Mouse (Mus musculus) monocyte, adult 2 months (primary cell): Measurements from ENCODE around the gene Nxnl2.
A peak's percentile ranks its signal among the peaks of the same experiment; 100 is the strongest.
"Not testable (repeated sequence)": the region's sequence is repeated elsewhere in the genome, so short reads cannot be mapped to it uniquely, and the experiment has no call there.

Experiments used
- DNase-seq, 2 experiments: peaks; one replicate each; pipeline ENCODE4 v3.0.0; 2022; ENCODE audit warnings: low spot score in 2 of 2, low read depth in 1 of 2

Nxnl2 gene

GRCm38 (mm10) chr13:51178932-51179331 is 8.1 kb downstream of the Nxnl2 start:
- no peak for DNase-seq

- DNase-seq: no peak
These were observed 8.5 kb downstream of the Nxnl2 start for GRCm38 (mm10) chr13:51179362-51179761.

DNA sequence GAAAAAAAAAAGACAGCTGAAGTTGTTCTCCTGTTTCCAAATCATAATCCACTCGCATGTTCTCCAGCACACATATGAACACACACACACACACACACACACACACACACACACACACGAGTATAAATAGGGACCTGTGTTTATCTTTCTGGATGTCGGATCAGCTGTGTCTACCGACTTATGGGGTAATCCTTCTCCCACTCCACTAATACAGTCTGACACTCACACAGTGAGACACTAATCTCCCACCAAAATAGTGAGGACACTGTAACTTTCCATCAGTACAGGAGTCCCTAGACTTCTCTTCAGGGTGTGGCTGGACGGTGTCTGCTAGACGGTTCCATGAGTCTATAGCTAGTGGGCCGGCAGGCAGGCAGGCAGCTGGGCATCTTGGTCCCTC is 11.4 kb downstream of the Nxnl2 start:
- DNase-seq: no peak

DNA sequence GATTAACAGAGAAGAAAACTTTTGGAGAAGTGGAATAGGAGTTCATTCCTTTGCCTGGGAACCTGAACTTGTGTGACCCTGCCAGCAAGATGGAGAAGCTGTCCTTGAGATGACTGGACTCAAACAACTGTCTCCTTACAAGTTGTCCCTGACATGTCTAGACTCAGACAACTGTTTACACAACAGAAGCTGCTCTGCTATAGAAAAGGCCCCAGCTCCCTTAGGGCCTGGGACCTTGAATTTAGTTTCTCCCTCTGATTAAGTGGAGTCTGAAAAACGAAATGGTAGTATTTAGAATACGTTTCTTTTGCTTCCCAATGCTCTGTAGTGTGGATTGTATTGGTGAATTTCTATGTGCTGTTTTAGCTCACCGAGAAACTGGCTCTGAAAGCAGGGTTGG is 14.1 kb downstream of the Nxnl2 start:
- DNase-seq: no peak

DNA sequence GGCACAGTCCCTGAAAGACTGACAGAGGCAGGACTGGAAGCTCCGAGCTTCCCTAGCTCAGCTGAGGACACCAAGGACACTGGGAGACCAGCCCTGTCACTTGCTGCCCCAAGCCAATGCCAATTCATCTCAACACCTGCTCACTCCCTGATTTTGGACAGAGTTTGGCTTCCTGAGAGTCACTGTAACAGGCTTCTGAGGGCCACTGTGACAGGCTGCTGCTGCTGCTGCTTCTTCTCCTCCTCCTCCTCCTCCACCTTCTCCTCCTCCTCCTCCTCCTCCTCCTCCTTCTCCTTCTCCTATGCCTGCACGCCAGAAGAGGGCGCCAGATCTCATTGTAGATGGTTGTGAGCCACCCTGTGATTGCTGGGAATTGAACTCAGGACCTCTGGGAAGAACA is 19.5 kb downstream of the Nxnl2 start:
- no peak for DNase-seq

GRCm38 (mm10) chr13:51191416-51192140 is 20.8 kb downstream of the Nxnl2 start:
- DNase-seq: no peak

DNA sequence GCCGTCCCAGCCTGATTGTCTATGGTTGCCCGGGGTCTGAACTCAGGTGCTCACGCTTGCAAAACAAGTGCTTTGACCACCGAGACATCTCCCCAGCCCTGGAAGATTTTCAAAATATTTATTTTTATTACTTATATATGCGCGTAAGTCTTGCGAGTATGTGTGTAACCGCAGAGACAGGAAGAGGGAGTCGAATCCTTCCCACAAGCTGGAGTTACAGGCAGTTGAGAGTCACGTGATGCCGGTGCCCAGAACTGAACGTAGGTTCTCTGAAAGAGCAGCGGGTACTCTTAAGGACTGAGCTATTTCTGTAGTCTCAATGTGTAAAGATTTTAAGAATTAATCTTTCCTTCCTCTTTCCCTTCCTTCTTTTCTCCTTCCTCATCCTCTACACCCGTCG is 23.1 kb downstream of the Nxnl2 start:
- no peak for DNase-seq

GRCm38 (mm10) chr13:51197699-51198098 is 26.9 kb downstream of the Nxnl2 start:
- no peak for DNase-seq

DNA sequence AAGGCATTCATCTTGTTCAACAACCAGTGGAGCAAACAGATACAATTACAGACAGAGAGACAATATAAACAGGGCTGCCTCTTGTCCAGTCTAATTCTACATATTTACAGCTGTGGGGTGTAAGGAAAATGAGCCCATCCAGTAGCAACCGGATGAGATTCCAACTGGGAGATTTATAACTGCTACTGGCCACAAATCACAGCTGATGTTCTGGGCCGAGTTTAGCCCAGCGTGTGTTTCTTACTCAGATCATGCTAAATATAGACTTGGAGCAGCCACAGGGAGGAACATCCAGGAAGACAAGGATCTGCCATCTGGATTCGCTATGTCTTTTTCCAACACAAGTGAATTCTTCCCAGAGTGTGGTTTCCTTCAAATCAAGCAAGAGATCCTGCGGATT is 27.4 kb downstream of the Nxnl2 start:
- DNase-seq: no peak

- not testable (repeated sequence) for DNase-seq
These were observed 31.4 kb downstream of the Nxnl2 start for GRCm38 (mm10) chr13:51201985-51202843.

- DNase-seq: peak; percentile 14 to 18
These were observed 32.0 kb downstream of the Nxnl2 start for GRCm38 (mm10) chr13:51202844-51203173.

GRCm38 (mm10) chr13:51203467-51203866 is 32.6 kb downstream of the Nxnl2 start:
- no peak for DNase-seq

DNA sequence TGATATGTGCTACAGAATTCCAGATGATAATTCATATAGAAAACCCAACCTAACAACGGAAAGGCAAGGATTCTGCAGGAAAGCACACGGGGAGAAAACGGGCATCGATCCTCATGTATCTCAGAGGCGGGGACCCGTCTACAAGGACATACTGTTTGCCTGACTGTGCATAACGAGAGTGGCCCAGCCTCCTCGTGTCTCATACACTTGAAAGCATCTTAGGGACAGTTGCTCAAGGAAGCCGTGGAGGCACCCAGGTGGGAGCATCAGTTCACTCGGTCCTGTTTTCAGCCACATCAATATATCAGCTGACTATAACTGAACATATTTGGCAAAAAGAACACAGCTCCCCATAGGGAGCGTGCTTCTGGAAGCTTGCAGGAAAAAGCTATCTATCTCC is 33.3 kb downstream of the Nxnl2 start:
- not testable (repeated sequence) for DNase-seq

DNA sequence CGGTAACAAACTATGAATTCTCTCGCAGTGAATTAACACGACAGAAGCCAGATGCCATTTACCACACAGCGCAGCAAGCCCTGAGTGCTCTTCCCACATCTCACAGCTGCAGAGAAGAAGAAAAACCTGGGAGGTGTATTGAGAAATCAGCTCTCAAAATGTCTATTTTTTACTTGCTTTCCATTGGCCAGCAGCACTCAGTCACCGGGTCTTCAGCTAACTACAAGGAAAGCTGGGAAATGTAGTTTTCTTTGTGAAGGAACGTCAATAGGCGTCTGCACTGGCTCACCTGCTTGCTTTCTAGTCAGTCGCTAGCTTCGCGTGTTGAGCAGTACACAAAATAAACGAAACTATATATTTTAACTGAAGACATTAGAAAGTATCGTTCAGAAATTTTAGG is 37.1 kb downstream of the Nxnl2 start:
- no peak for DNase-seq

DNA sequence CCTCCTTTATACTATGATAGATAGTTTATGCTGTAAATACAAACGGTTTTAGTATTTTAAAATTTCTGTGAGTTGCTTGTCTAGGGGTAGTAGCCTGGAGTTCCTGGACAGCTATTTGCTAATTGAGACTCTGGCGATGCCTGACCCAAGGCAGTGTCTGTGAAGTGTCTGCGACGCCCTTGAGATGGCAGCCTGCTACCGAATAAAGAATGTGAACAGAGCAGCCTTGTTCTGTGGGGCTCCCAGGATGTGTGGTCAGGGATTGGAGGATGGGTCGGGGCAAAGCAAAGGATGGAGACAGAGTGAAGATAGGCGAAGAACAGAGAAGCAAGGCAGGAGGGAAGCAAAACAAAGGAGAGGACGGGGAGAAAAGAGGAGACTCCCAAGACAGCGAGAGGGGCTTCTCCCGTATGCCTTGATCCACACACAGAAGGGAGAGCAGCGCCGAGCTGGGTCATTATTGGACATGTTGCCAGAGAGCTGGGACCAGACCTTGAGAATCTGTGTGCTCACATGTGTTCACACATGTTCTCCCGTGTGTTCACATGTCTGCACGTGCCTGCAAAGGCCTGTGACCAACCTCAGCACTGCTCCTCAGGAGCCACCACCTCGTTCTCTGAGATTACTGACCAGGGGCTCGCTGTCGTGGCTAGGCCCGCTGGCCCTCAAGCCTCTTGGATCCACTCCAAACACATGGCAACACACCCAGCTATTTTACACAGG is 37.7 kb downstream of the Nxnl2 start:
- no peak for DNase-seq

DNA sequence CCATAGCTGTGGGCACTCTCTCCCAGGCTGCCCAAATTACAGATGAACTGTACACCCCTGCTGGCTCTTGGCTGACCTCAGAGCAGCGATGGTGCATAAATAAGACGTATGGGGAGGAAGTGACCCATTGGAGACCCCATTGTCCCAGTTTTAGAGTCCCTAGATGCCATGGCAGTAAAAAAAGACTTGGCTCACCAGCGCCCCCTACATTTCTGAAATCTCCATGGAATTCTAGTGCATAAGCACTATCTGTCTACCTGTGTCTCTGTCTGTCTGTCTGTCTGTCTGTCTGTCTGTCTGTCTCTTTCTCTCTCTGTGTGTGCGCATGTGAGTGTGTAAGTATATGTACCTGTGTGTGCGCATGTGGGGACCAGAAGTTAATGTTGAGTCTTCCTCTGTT is 39.8 kb downstream of the Nxnl2 start:
- DNase-seq: no peak

GRCm38 (mm10) chr13:51214746-51215145 is 43.9 kb downstream of the Nxnl2 start:
- no peak for DNase-seq

DNA sequence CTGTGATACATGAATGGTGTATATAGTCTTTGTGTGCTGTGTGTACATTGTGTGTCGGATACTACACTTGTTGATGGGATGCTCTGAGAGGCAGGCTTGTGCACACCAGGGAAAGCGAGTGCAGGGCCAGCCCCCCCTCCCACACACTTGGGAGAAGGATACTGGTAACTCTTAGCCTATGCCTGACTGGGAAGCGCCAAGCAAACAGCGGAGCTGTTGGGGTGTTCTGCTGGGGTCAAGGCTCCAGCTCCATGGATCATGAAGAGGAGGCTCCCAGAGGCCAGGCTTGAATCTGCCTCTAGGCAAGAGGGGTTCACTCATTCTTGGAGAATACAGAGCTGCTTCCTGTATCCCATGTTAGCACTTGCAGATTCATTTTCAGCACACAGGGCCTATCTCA is 50.1 kb downstream of the Nxnl2 start:
- no peak for DNase-seq

- DNase-seq: no peak
These were observed 50.8 kb downstream of the Nxnl2 start for GRCm38 (mm10) chr13:51221425-51222160.
